Mouse (Mus musculus): ENCODE results near the gene Fbxw11. TPM values are rescaled to one million over a fixed set of nuclear protein-coding genes. Genes with fewer than 3 reads are reported as not detected.
"Not testable (repeated sequence)": the region's sequence is repeated elsewhere in the genome, so short reads cannot be mapped to it uniquely, and the experiment has no call there.

Fbxw11 gene
- polyA plus RNA-seq, 1 experiment: 20.2 TPM

DNA sequence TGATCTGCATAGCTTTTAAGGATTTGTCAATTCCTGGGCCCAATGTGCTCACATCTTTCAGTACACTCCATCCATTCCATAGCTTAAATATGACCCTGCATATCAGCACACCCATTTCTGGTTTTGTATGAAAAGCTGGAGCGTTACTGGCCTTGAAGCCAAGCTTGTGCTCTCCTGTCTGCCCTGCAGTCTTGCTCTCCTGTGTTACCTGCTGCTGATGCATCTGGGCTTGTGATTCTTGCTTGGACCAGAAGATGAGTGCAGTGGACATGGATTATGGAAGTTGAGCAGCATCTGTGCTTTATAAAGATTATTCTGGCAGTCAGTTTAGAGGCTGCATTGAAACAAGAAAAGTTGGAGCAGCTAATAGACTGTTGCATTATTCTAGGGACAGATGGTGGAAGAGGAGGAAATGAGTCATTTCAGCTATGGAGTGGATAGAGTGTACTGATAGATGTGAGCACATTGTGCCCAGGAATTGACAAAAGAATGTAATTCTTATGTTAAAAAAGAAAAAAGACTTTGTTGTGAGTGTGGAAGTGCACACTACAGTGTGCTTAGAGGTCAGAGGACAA is 19.6 kb downstream of the Fbxw11 start:
- no peak overlapping the region for H3K27ac ChIP-seq (ENCODE audit: insufficient read depth, low read length)
- H3K4me3 ChIP-seq (ENCODE audit: extremely low read depth, insufficient read depth, insufficient read length): no peak overlapping the region
- 89% methylated on average over 1 of the region's 1 CpGs for WGBS
- no peaks in the 10 kb centered on the region for H3K27me3 ChIP-seq (ENCODE audit: control insufficient read depth, insufficient read depth, low read length)
- no peaks in the 10 kb centered on the region; the same call in 1 of the 2 replicates for H3K4me1 ChIP-seq (ENCODE audit: control insufficient read depth, insufficient read depth, insufficient read length)
- TF ChIP-seq CTCF (IDR thresholded peaks at IDR 0.05; ENCODE audit: extremely low read depth, insufficient read depth, insufficient read length, insufficient replicate concordance) (no peak), POLR2A (IDR thresholded peaks at IDR 0.05; ENCODE audit: low read depth, low read length) (no peak)
- H3K36me3 ChIP-seq (ENCODE audit: control insufficient read depth, insufficient read depth, low read length): no peaks in the 10 kb centered on the region
- DNase-seq (ENCODE audit: low read depth in 1 of 2, low spot score in 2 of 2): no peak

DNA sequence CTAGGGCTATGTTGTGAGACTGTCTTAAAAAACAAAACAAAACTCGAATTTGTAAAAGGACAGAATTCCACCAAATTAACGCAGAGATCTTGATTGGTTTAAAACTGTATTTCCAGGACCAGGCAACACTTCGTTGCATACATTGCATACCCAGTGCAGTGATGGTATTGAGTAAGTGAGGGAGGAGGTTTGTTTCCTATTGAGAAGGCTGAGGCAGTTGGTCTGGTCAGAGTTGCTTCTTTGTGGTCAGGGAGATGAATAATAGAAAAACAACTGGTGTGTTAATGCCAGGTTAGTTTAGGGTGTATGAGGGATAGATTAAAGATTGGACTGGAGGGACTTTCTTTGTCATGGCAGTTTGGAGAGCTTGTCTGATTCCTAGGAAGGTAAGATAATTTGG is 23.1 kb downstream of the Fbxw11 start:
- Histone ChIP-seq H3K27ac (ENCODE audit: insufficient read depth, low read length) (no peak overlapping the region), H3K4me1 (ENCODE audit: control insufficient read depth, insufficient read depth, insufficient read length) (no peaks in the 10 kb centered on the region; the same call in 1 of the 2 replicates), H3K27me3 (ENCODE audit: control insufficient read depth, insufficient read depth, low read length) (no peaks in the 10 kb centered on the region), H3K36me3 (ENCODE audit: control insufficient read depth, insufficient read depth, low read length) (no peaks in the 10 kb centered on the region), H3K4me3 (ENCODE audit: extremely low read depth, insufficient read depth, insufficient read length) (no peak overlapping the region)
- no peak for DNase-seq (ENCODE audit: low read depth in 1 of 2, low spot score in 2 of 2)
- no peak for TF ChIP-seq POLR2A (IDR thresholded peaks at IDR 0.05; ENCODE audit: low read depth, low read length)
- TF ChIP-seq CTCF (IDR thresholded peaks at IDR 0.05; ENCODE audit: extremely low read depth, insufficient read depth, insufficient read length, insufficient replicate concordance): no peak
- 76% methylated on average over 3 of the region's 3 CpGs for WGBS

DNA sequence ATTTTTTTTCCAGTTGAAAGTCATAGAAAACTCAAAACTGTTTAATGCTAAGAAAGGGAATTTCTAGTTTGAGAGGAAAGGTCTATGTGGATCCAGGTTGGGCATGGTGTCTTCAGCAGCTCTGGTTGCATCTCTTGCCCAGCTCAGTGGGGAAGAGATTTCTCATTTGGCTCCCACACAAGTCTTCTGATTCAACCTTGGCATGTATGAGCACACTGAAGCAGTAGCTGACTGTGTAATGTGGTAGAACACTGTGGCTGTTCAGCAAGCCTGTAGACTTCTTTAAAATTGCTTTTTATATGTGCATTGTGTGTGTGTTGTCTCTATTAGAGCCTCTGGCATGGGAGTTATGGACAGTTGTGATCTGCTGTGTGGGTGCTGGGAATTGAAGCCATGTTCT is 24.5 kb downstream of the Fbxw11 start:
- H3K27ac ChIP-seq (ENCODE audit: insufficient read depth, low read length): no peak overlapping the region
- no peak for DNase-seq (ENCODE audit: low read depth in 1 of 2, low spot score in 2 of 2)
- no peak for TF ChIP-seq POLR2A (IDR thresholded peaks at IDR 0.05; ENCODE audit: low read depth, low read length)
- no peak for TF ChIP-seq CTCF (IDR thresholded peaks at IDR 0.05; ENCODE audit: extremely low read depth, insufficient read depth, insufficient read length, insufficient replicate concordance)
- no peaks in the 10 kb centered on the region; the same call in 1 of the 2 replicates for H3K4me1 ChIP-seq (ENCODE audit: control insufficient read depth, insufficient read depth, insufficient read length)
- no peaks in the 10 kb centered on the region for H3K36me3 ChIP-seq (ENCODE audit: control insufficient read depth, insufficient read depth, low read length)
- no peak overlapping the region for H3K4me3 ChIP-seq (ENCODE audit: extremely low read depth, insufficient read depth, insufficient read length)
- no peaks in the 10 kb centered on the region for H3K27me3 ChIP-seq (ENCODE audit: control insufficient read depth, insufficient read depth, low read length)

DNA sequence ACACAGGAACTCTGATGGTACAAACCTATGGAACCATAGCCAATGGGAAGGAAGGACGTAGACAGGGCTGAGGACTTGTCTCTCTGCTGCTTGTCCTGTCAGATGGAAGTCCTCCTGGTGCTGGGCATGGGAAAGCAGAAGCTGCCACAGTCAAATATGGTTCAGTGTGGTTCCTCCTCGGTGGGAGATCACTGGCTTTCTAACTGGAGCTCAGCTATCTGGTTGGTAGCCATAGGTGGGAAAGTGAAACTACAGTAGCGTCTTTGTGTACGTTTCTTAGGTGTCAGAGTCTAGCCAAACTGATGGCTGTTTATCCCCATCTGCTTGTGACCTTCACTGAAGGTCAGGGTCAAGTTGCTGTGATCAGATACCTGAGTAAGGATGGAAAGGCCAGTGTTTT is 29.0 kb downstream of the Fbxw11 start:
- TF ChIP-seq CTCF (IDR thresholded peaks at IDR 0.05; ENCODE audit: extremely low read depth, insufficient read depth, insufficient read length, insufficient replicate concordance): no peak
- Histone ChIP-seq H3K36me3 (ENCODE audit: control insufficient read depth, insufficient read depth, low read length) (no peaks in the 10 kb centered on the region), H3K4me3 (ENCODE audit: extremely low read depth, insufficient read depth, insufficient read length) (no peak overlapping the region), H3K27me3 (ENCODE audit: control insufficient read depth, insufficient read depth, low read length) (no peaks in the 10 kb centered on the region), H3K27ac (ENCODE audit: insufficient read depth, low read length) (no peak overlapping the region), H3K4me1 (ENCODE audit: control insufficient read depth, insufficient read depth, insufficient read length) (no peaks in the 10 kb centered on the region; the same call in 1 of the 2 replicates)
- DNase-seq (ENCODE audit: low read depth in 1 of 2, low spot score in 2 of 2): no peak
- WGBS: 35% methylated on average over 4 of the region's 4 CpGs

DNA sequence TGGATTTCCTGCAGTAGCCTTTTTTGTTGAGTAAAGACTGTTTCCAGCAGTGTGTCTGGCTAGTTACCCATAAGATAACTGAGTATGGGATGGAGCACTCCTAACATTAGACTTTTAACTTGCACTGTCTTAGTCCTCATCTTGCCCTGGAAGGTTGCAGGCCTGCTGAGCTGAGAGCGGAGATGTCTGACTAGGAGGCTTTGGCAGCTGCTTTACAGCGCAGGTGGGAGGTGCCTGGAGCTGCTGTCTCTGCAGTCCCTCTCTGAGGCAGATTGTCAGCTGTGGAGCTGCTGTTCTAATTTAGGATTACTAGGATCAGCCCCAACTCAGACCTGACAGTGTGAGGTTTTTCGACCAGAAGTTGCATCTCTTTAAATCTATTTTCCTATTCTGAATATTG is 34.3 kb downstream of the Fbxw11 start:
- Histone ChIP-seq H3K27ac (ENCODE audit: insufficient read depth, low read length) (no peak overlapping the region), H3K4me3 (ENCODE audit: extremely low read depth, insufficient read depth, insufficient read length) (no peak overlapping the region), H3K27me3 (ENCODE audit: control insufficient read depth, insufficient read depth, low read length) (no peaks in the 10 kb centered on the region), H3K36me3 (ENCODE audit: control insufficient read depth, insufficient read depth, low read length) (no peaks in the 10 kb centered on the region), H3K4me1 (ENCODE audit: control insufficient read depth, insufficient read depth, insufficient read length) (peaks cover 6% of the 10 kb centered on the region; the same call in 1 of the 2 replicates)
- WGBS: 78% methylated on average over 3 of the region's 3 CpGs
- TF ChIP-seq POLR2A (IDR thresholded peaks at IDR 0.05; ENCODE audit: low read depth, low read length): no peak
- no peak for TF ChIP-seq CTCF (IDR thresholded peaks at IDR 0.05; ENCODE audit: extremely low read depth, insufficient read depth, insufficient read length, insufficient replicate concordance)
- no peak for DNase-seq (ENCODE audit: low read depth in 1 of 2, low spot score in 2 of 2)

DNA sequence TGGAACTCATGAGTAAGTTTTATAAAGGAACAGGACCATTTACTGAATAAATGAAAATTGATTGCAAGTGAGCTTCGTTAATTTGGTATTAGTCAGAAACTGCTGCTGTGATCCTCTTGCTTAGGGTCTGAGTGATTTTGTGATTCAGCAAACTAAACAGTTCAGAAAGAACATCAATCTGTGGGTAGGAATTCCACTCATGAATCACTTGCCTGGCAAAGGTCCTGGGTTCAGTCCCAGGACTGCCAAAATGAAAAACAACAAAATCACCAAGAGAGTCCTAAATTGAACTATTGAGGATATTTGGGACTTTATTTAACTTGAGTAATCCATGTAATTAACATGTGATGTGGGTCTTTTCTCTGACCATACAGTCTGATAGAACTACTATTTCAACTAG is 35.3 kb downstream of the Fbxw11 start:
- H3K4me1 ChIP-seq (ENCODE audit: control insufficient read depth, insufficient read depth, insufficient read length): peaks cover 11% of the 10 kb centered on the region; the same call in 1 of the 2 replicates
- WGBS: 75% methylated on average over 1 of the region's 1 CpGs
- TF ChIP-seq CTCF (IDR thresholded peaks at IDR 0.05; ENCODE audit: extremely low read depth, insufficient read depth, insufficient read length, insufficient replicate concordance) (no peak), POLR2A (IDR thresholded peaks at IDR 0.05; ENCODE audit: low read depth, low read length) (no peak)

DNA sequence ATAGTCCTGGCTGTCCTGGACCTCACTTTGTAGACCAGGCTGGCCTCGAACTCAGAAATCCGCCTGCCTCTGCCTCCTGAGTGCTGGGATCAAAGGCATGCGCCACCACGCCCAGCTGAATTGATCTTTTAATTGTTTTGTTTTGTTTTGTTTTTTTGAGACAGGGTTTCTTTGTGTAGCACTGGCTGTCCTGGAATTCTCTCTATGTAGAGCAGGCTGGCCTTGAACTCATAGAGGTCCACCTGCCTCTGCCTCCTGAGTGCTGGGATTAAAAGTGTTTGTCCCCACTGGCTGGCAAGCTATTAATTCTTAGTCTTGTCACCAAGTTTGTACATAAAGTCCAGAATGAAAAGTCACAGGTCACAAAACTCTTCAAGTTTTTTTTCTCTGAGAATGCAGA is 36.6 kb downstream of the Fbxw11 start:
- not testable (repeated sequence) for H3K4me3 ChIP-seq (ENCODE audit: extremely low read depth, insufficient read depth, insufficient read length); H3K36me3 ChIP-seq (ENCODE audit: control insufficient read depth, insufficient read depth, low read length); H3K27ac ChIP-seq (ENCODE audit: insufficient read depth, low read length); H3K27me3 ChIP-seq (ENCODE audit: control insufficient read depth, insufficient read depth, low read length); DNase-seq (ENCODE audit: low read depth in 1 of 2, low spot score in 2 of 2)
- WGBS: 94% methylated on average over 4 of the region's 4 CpGs
- H3K4me1 ChIP-seq (ENCODE audit: control insufficient read depth, insufficient read depth, insufficient read length): peaks cover 13% of the 10 kb centered on the region; the same call in 1 of the 2 replicates

More for the DNA sequence above, 35.3 kb downstream of the Fbxw11 start:
- Histone ChIP-seq H3K27ac (ENCODE audit: insufficient read depth, low read length) (no peak overlapping the region), H3K4me3 (ENCODE audit: extremely low read depth, insufficient read depth, insufficient read length) (no peak overlapping the region), H3K36me3 (ENCODE audit: control insufficient read depth, insufficient read depth, low read length) (no peaks in the 10 kb centered on the region), H3K27me3 (ENCODE audit: control insufficient read depth, insufficient read depth, low read length) (no peaks in the 10 kb centered on the region)
- no peak for DNase-seq (ENCODE audit: low read depth in 1 of 2, low spot score in 2 of 2)
